Mouse (Mus musculus) kidney, adult 2 months (tissue): ENCODE data around the gene Vangl2.

Experiments used
- CTCF ChIP-seq: fragments of 200-500 bp; conservative IDR thresholded peaks from 2 replicates; pipeline ENCODE4 v1.5.1; 2011; ENCODE audit warnings: low read depth, mild to moderate bottlenecking, control low read depth, low read length, moderate library complexity, mixed read lengths; ENCODE audit not compliant: insufficient read depth, insufficient read length
- POLR2A ChIP-seq: fragments of 200-500 bp; IDR thresholded peaks from one replicate; pipeline ENCODE4 v1.6.1; 2011; ENCODE audit warnings: low read depth, low read length, control low read depth

DNA sequence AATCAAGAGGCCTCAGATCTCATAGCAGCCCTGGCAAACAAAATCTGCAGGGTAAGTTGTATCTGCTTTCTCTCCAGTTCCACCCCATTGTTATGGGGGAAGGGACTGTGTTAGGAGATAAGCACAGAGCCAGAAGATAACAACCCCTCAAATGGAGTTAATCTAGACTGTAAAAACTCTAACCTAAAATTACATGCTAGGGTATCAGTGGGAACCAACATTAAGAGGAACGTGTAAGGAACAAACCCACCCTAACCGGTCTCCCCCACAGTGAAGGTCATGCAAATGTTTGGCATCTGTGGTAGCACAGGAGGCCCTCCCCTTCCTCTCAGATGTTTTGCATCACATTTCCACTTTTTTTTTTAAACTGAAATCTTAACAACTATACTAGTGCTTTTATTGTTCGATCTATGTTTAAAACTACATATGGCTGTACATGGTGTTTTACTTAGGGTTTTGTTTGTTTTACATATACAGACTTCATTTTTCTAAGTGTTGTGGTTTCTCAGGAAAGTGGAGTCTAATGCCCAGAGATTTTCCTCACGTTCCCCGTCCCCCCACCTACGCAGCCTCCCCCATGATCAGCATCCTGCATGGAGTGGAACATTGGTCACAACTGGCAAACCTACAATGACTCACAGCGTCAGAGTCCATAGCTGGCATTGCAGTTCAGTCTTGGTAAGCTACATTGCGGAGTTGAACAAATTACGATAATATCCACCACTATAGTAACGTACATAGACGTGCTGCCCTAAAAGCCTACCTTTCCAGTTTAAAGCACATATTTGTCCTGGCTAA lies 33.1 kb downstream of the Vangl2 start:
- TF ChIP-seq CTCF (no peak), POLR2A (no peak)
